Mouse (Mus musculus) midbrain, embryonic 15.5 days (tissue): ENCODE results near the gene Shisa9. TPM values are rescaled to one million over a fixed set of nuclear protein-coding genes. Genes with fewer than 3 reads are reported as not detected.

ENCODE experiments used
- ATAC-seq: fragments of 200-750 bp; cut with Nextera tagmentation; replicated peaks from 2 replicates; pipeline ENCODE4 v1.8.0; 2017; ENCODE audit warnings: moderate TSS enrichment
- H3K27ac ChIP-seq: fragments of 300-500 bp; sonication (generic); 2 replicates; pipeline ENCODE4 v1.5.1; 2015; ENCODE audit warnings: mild to moderate bottlenecking, inconsistent platforms
- H3K27me3 ChIP-seq: fragments of 300-500 bp; sonication (generic); replicated peaks from 2 replicates; pipeline ENCODE4 v1.6.1; 2015; ENCODE audit warnings: inconsistent platforms
- H3K36me3 ChIP-seq: fragments of 300-500 bp; sonication (generic); replicated peaks from 2 replicates; pipeline ENCODE4 v1.6.1; 2015; ENCODE audit warnings: inconsistent platforms
- H3K4me1 ChIP-seq: fragments of 300-500 bp; sonication (generic); 2 replicates; pipeline ENCODE4 v1.6.1; 2015; ENCODE audit warnings: inconsistent platforms
- H3K4me2 ChIP-seq: fragments of 300-500 bp; sonication (generic); 2 replicates; pipeline ENCODE4 v1.6.1; 2015; ENCODE audit warnings: inconsistent platforms, mild to moderate bottlenecking, moderate library complexity
- H3K4me3 ChIP-seq: fragments of 300-500 bp; sonication (generic); 2 replicates; pipeline ENCODE4 v1.5.1; 2015; ENCODE audit warnings: mild to moderate bottlenecking, inconsistent platforms
- H3K9ac ChIP-seq: fragments of 300-500 bp; sonication (generic); 2 replicates; pipeline ENCODE4 v1.6.1; 2015; ENCODE audit warnings: mild to moderate bottlenecking, inconsistent platforms
- H3K9me3 ChIP-seq: fragments of 300-500 bp; sonication (generic); 2 replicates; pipeline ENCODE4 v1.6.1; 2016; ENCODE audit warnings: inconsistent platforms
- WGBS: fragments of 180-500 bp; shearing (Covaris S2); methylation state at CpG from one replicate; pipeline ENCODE4 v1.1.7; 2015; ENCODE audit warnings: mixed read lengths; 5-methylcytosine and 5-hydroxymethylcytosine counted together
- polyA plus RNA-seq: library from polyadenylated mRNA; unstranded; fragments of >200 nt; fragmentation: Nextera tagmentation; extraction: Ambion mirVana; gene quantifications from 2 replicates; pipeline ENCODE4 v1.2.1, GENCODE M21; 2015

The Shisa9 gene
- polyA plus RNA-seq, 1 experiment from 2014 or later = 12.4 TPM

- peaks cover 12% of the 10 kb centered on the region for H3K4me1 ChIP-seq
- H3K4me3 ChIP-seq = no peak overlapping the region
- H3K27ac ChIP-seq = peak overlapping the region; percentile 27
- no peaks in the 10 kb centered on the region for H3K36me3 ChIP-seq
- WGBS = 30% methylated on average over 2 of the region's 2 CpGs
- H3K27me3 ChIP-seq = no peaks in the 10 kb centered on the region
- H3K4me2 ChIP-seq = no peak overlapping the region
- no peaks in the 10 kb centered on the region for H3K9me3 ChIP-seq
- peak; percentile 61 for ATAC-seq
- H3K9ac ChIP-seq = no peak overlapping the region
Measured at GRCm38 (mm10) chr16:12076700-12077099, 92.8 kb downstream of the Shisa9 start.

- 79% methylated on average over 2 of the region's 2 CpGs for WGBS
- Histone ChIP-seq H3K9me3 (no peaks in the 10 kb centered on the region), H3K4me2 (no peak overlapping the region), H3K36me3 (no peaks in the 10 kb centered on the region), H3K27me3 (no peaks in the 10 kb centered on the region), H3K27ac (no peak overlapping the region), H3K4me3 (no peak overlapping the region), H3K9ac (no peak overlapping the region), H3K4me1 (no peaks in the 10 kb centered on the region)
- no peak for ATAC-seq
Measured at GRCm38 (mm10) chr16:12083082-12083481, 99.2 kb downstream of the Shisa9 start.

DNA sequence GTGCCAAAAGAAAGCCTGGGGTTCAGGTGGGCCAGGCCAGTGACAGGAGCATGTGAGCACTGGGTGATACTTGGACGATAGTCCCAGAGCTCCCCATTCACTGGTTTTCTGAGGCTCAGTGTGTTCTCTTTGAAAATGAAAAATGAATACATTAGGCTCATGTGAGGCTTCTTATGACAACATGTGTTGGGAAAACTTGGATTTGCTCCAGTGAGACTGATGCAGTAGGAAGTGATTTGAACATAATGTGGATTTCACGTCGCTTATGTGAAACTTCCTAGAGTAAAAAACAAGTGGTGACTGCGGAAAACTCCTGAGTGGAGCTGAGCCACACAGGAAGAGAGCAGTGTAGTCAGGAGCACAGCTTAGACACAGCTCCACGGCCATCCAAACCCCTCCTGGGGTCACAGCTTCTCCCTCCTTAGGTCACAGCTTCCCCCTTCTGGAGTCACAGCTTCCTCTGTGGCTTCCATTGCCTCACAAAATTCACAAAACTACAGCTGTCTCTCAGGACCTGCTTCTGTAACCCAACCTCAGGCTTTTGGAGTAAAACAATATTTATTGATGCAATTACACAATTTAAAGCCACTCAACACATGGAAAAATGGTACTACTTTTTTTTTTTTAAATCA, 106.8 kb downstream of the Shisa9 start:
- H3K4me2 ChIP-seq = no peak overlapping the region
- no peaks in the 10 kb centered on the region for H3K27me3 ChIP-seq
- ATAC-seq = no peak
- no peaks in the 10 kb centered on the region for H3K9me3 ChIP-seq
- WGBS = 78% methylated on average over 5 of the region's 5 CpGs
- no peak overlapping the region for H3K4me3 ChIP-seq
- no peak overlapping the region for H3K27ac ChIP-seq
- H3K4me1 ChIP-seq = peaks cover 3% of the 10 kb centered on the region; the same call in 1 of the 2 replicates
- H3K9ac ChIP-seq = no peak overlapping the region
- no peaks in the 10 kb centered on the region for H3K36me3 ChIP-seq

DNA sequence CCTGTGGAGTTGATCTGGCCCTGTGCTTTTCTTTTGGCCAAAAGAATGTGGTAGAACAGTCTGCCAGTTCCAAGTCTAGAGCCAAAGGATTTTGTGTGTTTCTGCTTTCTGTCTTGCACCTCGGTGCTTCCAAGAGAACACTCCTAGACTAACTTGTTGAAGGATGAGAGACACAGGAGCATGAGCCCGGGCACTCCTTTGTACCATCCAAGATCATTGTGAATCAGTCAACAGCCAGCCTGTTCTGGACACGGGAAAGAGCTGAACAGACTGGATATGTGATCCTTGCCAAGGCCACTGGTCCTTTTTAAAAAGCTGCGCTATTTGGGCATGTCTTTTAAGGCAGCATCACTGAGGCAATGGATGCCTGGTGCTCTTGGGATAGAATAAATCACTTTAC, 109.3 kb downstream of the Shisa9 start:
- Histone ChIP-seq H3K4me1 (peaks cover 3% of the 10 kb centered on the region; the same call in 1 of the 2 replicates), H3K27me3 (no peaks in the 10 kb centered on the region), H3K4me2 (no peak overlapping the region), H3K9me3 (no peaks in the 10 kb centered on the region), H3K27ac (no peak overlapping the region), H3K9ac (no peak overlapping the region), H3K4me3 (no peak overlapping the region), H3K36me3 (no peaks in the 10 kb centered on the region)
- no peak for ATAC-seq
- WGBS = 81% methylated on average over 4 of the region's 4 CpGs

- H3K4me3 ChIP-seq = no peak overlapping the region
- WGBS = 71% methylated on average over 7 of the region's 7 CpGs
- no peak overlapping the region for H3K27ac ChIP-seq
- H3K9me3 ChIP-seq = no peaks in the 10 kb centered on the region
- H3K4me1 ChIP-seq = peaks cover 3% of the 10 kb centered on the region; the same call in 1 of the 2 replicates
- no peaks in the 10 kb centered on the region for H3K27me3 ChIP-seq
- H3K36me3 ChIP-seq = no peaks in the 10 kb centered on the region
- no peak for ATAC-seq
- H3K4me2 ChIP-seq = no peak overlapping the region
- H3K9ac ChIP-seq = no peak overlapping the region
Measured at GRCm38 (mm10) chr16:12094784-12095315, 110.9 kb downstream of the Shisa9 start.

DNA sequence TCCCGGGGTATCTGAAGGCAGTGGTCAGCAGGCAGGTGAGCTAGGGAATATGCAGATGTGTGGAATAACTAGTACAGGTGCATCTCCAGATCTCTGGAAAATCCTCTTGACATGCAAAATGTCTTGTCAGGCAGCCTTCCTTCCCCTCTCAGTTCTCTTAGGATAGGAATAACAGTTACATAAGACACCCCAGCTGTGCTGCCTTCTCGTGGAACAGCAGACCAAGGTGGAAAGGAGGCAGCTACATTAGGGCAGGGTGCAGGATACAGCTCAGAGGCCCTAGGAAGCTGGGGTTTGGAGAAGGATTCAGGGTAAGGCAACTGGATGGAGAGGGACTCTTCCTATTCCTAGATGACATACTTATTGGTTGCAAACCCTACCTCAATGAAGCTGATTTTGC, 111.5 kb downstream of the Shisa9 start:
- H3K27ac ChIP-seq = no peak overlapping the region
- no peaks in the 10 kb centered on the region for H3K27me3 ChIP-seq
- peaks cover 3% of the 10 kb centered on the region; the same call in 1 of the 2 replicates for H3K4me1 ChIP-seq
- no peak overlapping the region for H3K4me2 ChIP-seq
- H3K9ac ChIP-seq = no peak overlapping the region
- H3K36me3 ChIP-seq = no peaks in the 10 kb centered on the region
- no peaks in the 10 kb centered on the region for H3K9me3 ChIP-seq
- ATAC-seq = no peak
- no peak overlapping the region for H3K4me3 ChIP-seq
- WGBS = 69% methylated on average over 2 of the region's 2 CpGs

DNA sequence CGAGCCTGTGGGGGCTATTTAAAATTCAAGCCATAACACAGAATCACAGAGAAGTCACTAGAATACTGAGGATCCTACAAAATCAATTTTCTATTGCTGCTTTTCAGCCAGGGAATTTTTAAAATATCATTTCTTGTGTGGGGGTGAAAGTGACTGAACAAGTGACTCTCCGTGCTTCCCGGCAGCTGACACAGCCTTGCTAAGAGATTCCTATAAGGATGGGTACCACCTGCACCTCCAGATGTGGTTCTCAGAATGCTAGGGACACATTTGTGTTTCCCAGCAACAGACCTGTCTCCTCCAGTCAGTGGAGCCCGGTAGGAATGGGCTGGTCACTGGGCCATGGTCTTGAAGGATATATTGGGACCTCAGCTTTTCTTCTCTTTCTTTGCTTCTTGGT, 124.5 kb downstream of the Shisa9 start:
- no peak for ATAC-seq
- Histone ChIP-seq H3K27ac (no peak overlapping the region), H3K9me3 (no peaks in the 10 kb centered on the region), H3K9ac (no peak overlapping the region), H3K27me3 (no peaks in the 10 kb centered on the region), H3K4me3 (no peak overlapping the region), H3K36me3 (no peaks in the 10 kb centered on the region), H3K4me1 (no peaks in the 10 kb centered on the region), H3K4me2 (no peak overlapping the region)
- 90% methylated on average over 4 of the region's 4 CpGs for WGBS

DNA sequence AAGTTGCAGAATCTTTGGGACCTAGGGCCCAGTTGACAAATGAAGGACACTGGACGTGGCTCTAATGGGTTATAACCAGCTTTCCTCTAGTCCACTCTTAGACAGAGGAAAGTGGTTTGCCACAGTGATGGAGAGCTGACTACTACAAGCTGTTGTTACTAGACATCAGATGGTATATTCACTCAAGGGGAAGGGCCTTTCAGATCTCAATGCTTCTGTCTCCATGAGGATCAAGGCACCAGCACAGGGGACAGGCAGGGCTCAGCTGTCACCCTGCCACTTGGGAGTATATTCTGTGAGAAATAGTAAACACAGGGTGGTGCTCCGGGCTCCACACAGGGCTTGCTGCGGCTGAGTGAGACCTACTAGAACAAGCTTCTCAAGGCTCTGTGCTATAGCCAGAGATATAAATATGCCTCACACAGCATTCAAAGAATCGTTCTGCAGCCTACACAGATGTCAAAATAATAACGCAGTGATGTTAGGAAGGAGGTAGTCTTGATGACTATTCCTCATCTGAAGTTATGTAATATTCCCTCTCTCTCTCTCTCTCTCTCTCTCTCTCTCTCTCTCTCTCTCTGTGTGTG, 127.0 kb downstream of the Shisa9 start:
- Histone ChIP-seq H3K9me3 (no peaks in the 10 kb centered on the region), H3K9ac (no peak overlapping the region), H3K4me1 (peaks cover 16% of the 10 kb centered on the region), H3K4me3 (no peak overlapping the region), H3K27ac (no peak overlapping the region), H3K36me3 (no peaks in the 10 kb centered on the region), H3K27me3 (no peaks in the 10 kb centered on the region), H3K4me2 (no peak overlapping the region)
- WGBS = 84% methylated on average over 5 of the region's 5 CpGs
- no peak for ATAC-seq

GRCm38 (mm10) chr16:12114396-12114795, 130.5 kb downstream of the Shisa9 start:
- Histone ChIP-seq H3K4me1 (peaks cover 18% of the 10 kb centered on the region), H3K9me3 (no peaks in the 10 kb centered on the region), H3K36me3 (no peaks in the 10 kb centered on the region), H3K4me2 (no peak overlapping the region), H3K9ac (no peak overlapping the region), H3K27me3 (no peaks in the 10 kb centered on the region), H3K27ac (no peak overlapping the region), H3K4me3 (no peak overlapping the region)
- ATAC-seq = no peak
- WGBS = 95% methylated on average over 5 of the region's 5 CpGs

- 32% methylated on average over 7 of the region's 7 CpGs for WGBS
- H3K27ac ChIP-seq = peak overlapping the region; percentile 64
Measured at GRCm38 (mm10) chr16:12115040-12115856, 131.3 kb downstream of the Shisa9 start.

GRCm38 (mm10) chr16:12116926-12117325, 133.0 kb downstream of the Shisa9 start:
- 85% methylated on average over 1 of the region's 1 CpGs for WGBS
- Histone ChIP-seq H3K9me3 (no peaks in the 10 kb centered on the region), H3K36me3 (no peaks in the 10 kb centered on the region), H3K4me1 (peaks cover 18% of the 10 kb centered on the region), H3K27ac (no peak overlapping the region), H3K4me2 (no peak overlapping the region), H3K4me3 (no peak overlapping the region), H3K27me3 (no peaks in the 10 kb centered on the region), H3K9ac (no peak overlapping the region)
- no peak for ATAC-seq

More at GRCm38 (mm10) chr16:12115040-12115856, 131.3 kb downstream of the Shisa9 start:
- Histone ChIP-seq H3K9me3 (no peaks in the 10 kb centered on the region), H3K4me1 (peaks cover 18% of the 10 kb centered on the region), H3K4me2 (peak overlapping the region; percentile 7; the same call in 1 of the 2 replicates), H3K9ac (no peak overlapping the region), H3K27me3 (no peaks in the 10 kb centered on the region), H3K4me3 (no peak overlapping the region), H3K36me3 (no peaks in the 10 kb centered on the region)
- ATAC-seq = peak; percentile 90

GRCm38 (mm10) chr16:12119463-12119862, 135.6 kb downstream of the Shisa9 start:
- no peak overlapping the region for H3K9ac ChIP-seq
- no peak overlapping the region for H3K4me2 ChIP-seq
- 85% methylated on average over 3 of the region's 3 CpGs for WGBS
- no peaks in the 10 kb centered on the region for H3K27me3 ChIP-seq
- H3K4me3 ChIP-seq = no peak overlapping the region
- peaks cover 17% of the 10 kb centered on the region for H3K4me1 ChIP-seq
- ATAC-seq = no peak
- no peaks in the 10 kb centered on the region for H3K9me3 ChIP-seq
- no peaks in the 10 kb centered on the region for H3K36me3 ChIP-seq
- H3K27ac ChIP-seq = no peak overlapping the region
